Mouse (Mus musculus): ENCODE data around the gene Hfe2. TPM values are rescaled to one million over a fixed set of nuclear protein-coding genes. Genes with fewer than 3 reads are reported as not detected.
"Not testable (repeated sequence)": the region's sequence is repeated elsewhere in the genome, so short reads cannot be mapped to it uniquely, and the experiment has no call there.

The Hfe2 gene
- total RNA-seq, 1 experiment from 2014 or later = not detected

- no peak for ATAC-seq (replicated peaks; ENCODE audit: insufficient number of reproducible peaks, low FRiP score, low TSS enrichment, poor library complexity, severe bottlenecking)
Observed at GRCm38 (mm10) chr3:96494912-96495311, 30.1 kb upstream of the Hfe2 start.

- no peak for ATAC-seq (replicated peaks; ENCODE audit: insufficient number of reproducible peaks, low FRiP score, low TSS enrichment, poor library complexity, severe bottlenecking)
Observed at GRCm38 (mm10) chr3:96495490-96496210, 29.3 kb upstream of the Hfe2 start.

- ATAC-seq (replicated peaks; ENCODE audit: insufficient number of reproducible peaks, low FRiP score, low TSS enrichment, poor library complexity, severe bottlenecking) = no peak
Observed at GRCm38 (mm10) chr3:96496216-96496615, 28.8 kb upstream of the Hfe2 start.

GRCm38 (mm10) chr3:96496620-96497275 lies 28.2 kb upstream of the Hfe2 start:
- ATAC-seq (replicated peaks; ENCODE audit: insufficient number of reproducible peaks, low FRiP score, low TSS enrichment, poor library complexity, severe bottlenecking) = not testable (repeated sequence)

- ATAC-seq (replicated peaks; ENCODE audit: insufficient number of reproducible peaks, low FRiP score, low TSS enrichment, poor library complexity, severe bottlenecking) = no peak
Observed at GRCm38 (mm10) chr3:96497451-96498028, 27.4 kb upstream of the Hfe2 start.

GRCm38 (mm10) chr3:96498476-96499245 lies 26.3 kb upstream of the Hfe2 start:
- ATAC-seq (replicated peaks; ENCODE audit: insufficient number of reproducible peaks, low FRiP score, low TSS enrichment, poor library complexity, severe bottlenecking) = no peak

- peak; percentile 24; the same call in 1 of the 2 replicates for ATAC-seq (replicated peaks; ENCODE audit: insufficient number of reproducible peaks, low FRiP score, low TSS enrichment, poor library complexity, severe bottlenecking)
Observed at GRCm38 (mm10) chr3:96499481-96500288, 25.3 kb upstream of the Hfe2 start.

- peak; percentile 45 for ATAC-seq (replicated peaks; ENCODE audit: insufficient number of reproducible peaks, low FRiP score, low TSS enrichment, poor library complexity, severe bottlenecking)
Observed at GRCm38 (mm10) chr3:96500289-96500621, 24.7 kb upstream of the Hfe2 start.

- ATAC-seq (replicated peaks; ENCODE audit: insufficient number of reproducible peaks, low FRiP score, low TSS enrichment, poor library complexity, severe bottlenecking) = peak; percentile 6
Observed at GRCm38 (mm10) chr3:96500691-96501265, 24.2 kb upstream of the Hfe2 start.

- peak; percentile 37; the same call in 1 of the 2 replicates for ATAC-seq (replicated peaks; ENCODE audit: insufficient number of reproducible peaks, low FRiP score, low TSS enrichment, poor library complexity, severe bottlenecking)
Observed at GRCm38 (mm10) chr3:96501391-96502115, 23.4 kb upstream of the Hfe2 start.

- no peak for ATAC-seq (replicated peaks; ENCODE audit: insufficient number of reproducible peaks, low FRiP score, low TSS enrichment, poor library complexity, severe bottlenecking)
Observed at GRCm38 (mm10) chr3:96502181-96503082, 22.5 kb upstream of the Hfe2 start.

- 0 out of 2 replicates have a peak, but pooled peaks have one; percentile 37 for ATAC-seq (replicated peaks; ENCODE audit: insufficient number of reproducible peaks, low FRiP score, low TSS enrichment, poor library complexity, severe bottlenecking)
Observed at GRCm38 (mm10) chr3:96503083-96503450, 21.9 kb upstream of the Hfe2 start.

- no peak for ATAC-seq (replicated peaks; ENCODE audit: insufficient number of reproducible peaks, low FRiP score, low TSS enrichment, poor library complexity, severe bottlenecking)
Observed at GRCm38 (mm10) chr3:96503946-96504345, 21.0 kb upstream of the Hfe2 start.

GRCm38 (mm10) chr3:96504931-96505330 lies 20.0 kb upstream of the Hfe2 start:
- no peak for ATAC-seq (replicated peaks; ENCODE audit: insufficient number of reproducible peaks, low FRiP score, low TSS enrichment, poor library complexity, severe bottlenecking)

GRCm38 (mm10) chr3:96506396-96507047 lies 18.4 kb upstream of the Hfe2 start:
- no peak for ATAC-seq (replicated peaks; ENCODE audit: insufficient number of reproducible peaks, low FRiP score, low TSS enrichment, poor library complexity, severe bottlenecking)

GRCm38 (mm10) chr3:96507966-96508365 lies 17.0 kb upstream of the Hfe2 start:
- ATAC-seq (replicated peaks; ENCODE audit: insufficient number of reproducible peaks, low FRiP score, low TSS enrichment, poor library complexity, severe bottlenecking) = not testable (repeated sequence)
